Mouse (Mus musculus) intestine, embryonic 14.5 days (tissue): ENCODE data around the gene Vangl2. TPM values are rescaled to one million over a fixed set of nuclear protein-coding genes. Genes with fewer than 3 reads are reported as not detected.
A peak's percentile ranks its signal among the peaks of the same experiment; 100 is the strongest.

ENCODE experiments used
- ATAC-seq: fragments of 200-750 bp; cut with Nextera tagmentation; replicated peaks from 2 replicates; pipeline ENCODE4 v1.8.0; 2017; ENCODE audit warnings: low read depth, moderate number of reproducible peaks, moderate TSS enrichment, moderate library complexity; ENCODE audit not compliant: low FRiP score, low TSS enrichment
- DNase-seq: peaks from one replicate; pipeline ENCODE4 v3.0.0-alpha.2; 2018; ENCODE audit warnings: low spot score
- H3K27ac ChIP-seq: fragments of 300-500 bp; sonication (generic); 2 replicates; pipeline ENCODE4 v1.5.1; 2014; ENCODE audit warnings: low read depth, mild to moderate bottlenecking, control low read depth
- H3K27me3 ChIP-seq: fragments of 300-500 bp; sonication (generic); replicated peaks from 2 replicates; pipeline ENCODE4 v1.6.1; 2014; ENCODE audit warnings: low read length, control low read depth; ENCODE audit not compliant: control insufficient read depth, insufficient read depth
- H3K36me3 ChIP-seq: fragments of 300-500 bp; sonication (generic); 2 replicates; pipeline ENCODE4 v1.6.1; 2014; ENCODE audit warnings: low read length, control low read depth; ENCODE audit not compliant: control insufficient read depth, insufficient read depth
- H3K4me1 ChIP-seq: fragments of 300-500 bp; sonication (generic); replicated peaks from 2 replicates; pipeline ENCODE4 v1.6.1; 2014; ENCODE audit warnings: low read length, control low read depth, mixed read lengths; ENCODE audit not compliant: control insufficient read depth, insufficient read depth
- H3K4me2 ChIP-seq: fragments of 300-500 bp; sonication (generic); 2 replicates; pipeline ENCODE4 v1.6.1; 2014; ENCODE audit warnings: low read length
- H3K4me3 ChIP-seq: fragments of 300-500 bp; sonication (generic); 2 replicates; pipeline ENCODE4 v1.5.1; 2014; ENCODE audit warnings: low read depth, low read length, control low read depth, mixed read lengths
- H3K9ac ChIP-seq: fragments of 300-500 bp; sonication (generic); 2 replicates; pipeline ENCODE4 v1.6.1; 2014; ENCODE audit warnings: mild to moderate bottlenecking, low read length
- H3K9me3 ChIP-seq: fragments of 300-500 bp; sonication (generic); 2 replicates; pipeline ENCODE4 v1.6.1; 2016; ENCODE audit warnings: low read length, control low read depth; ENCODE audit not compliant: control insufficient read depth
- WGBS: fragments of 180-500 bp; shearing (Covaris S2); extraction: QIAGEN DNeasy Blood & Tissue Kit; methylation state at CpG from one replicate; pipeline ENCODE4 v1.1.7; 2014; 5-methylcytosine and 5-hydroxymethylcytosine counted together
- polyA plus RNA-seq: library from polyadenylated mRNA; unstranded; fragments of >200 nt; fragmentation: Nextera tagmentation; extraction: Ambion mirVana; gene quantifications from 2 replicates; pipeline ENCODE4 v1.2.1, GENCODE M21; 2014

Gene Vangl2
- polyA plus RNA-seq, 1 experiment from 2014 or later, result 13.9 TPM

- Histone ChIP-seq H3K27me3 (no peaks in the 10 kb centered on the region), H3K36me3 (peaks cover 31% of the 10 kb centered on the region), H3K4me1 (no peaks in the 10 kb centered on the region), H3K9ac (no peak overlapping the region), H3K4me3 (no peak overlapping the region), H3K9me3 (no peaks in the 10 kb centered on the region), H3K4me2 (no peak overlapping the region), H3K27ac (no peak overlapping the region)
- DNase-seq, result peak; percentile 77
- ATAC-seq, result peak; percentile 42; the same call in 1 of the 2 replicates
- 48% methylated on average over 3 of the region's 3 CpGs for WGBS
These were observed 27.6 kb downstream of the Vangl2 start for GRCm38 (mm10) chr1:172000641-172001040.

- Histone ChIP-seq H3K36me3 (peaks cover 14% of the 10 kb centered on the region), H3K9ac (no peak overlapping the region), H3K27ac (no peak overlapping the region), H3K4me1 (no peaks in the 10 kb centered on the region), H3K4me2 (no peak overlapping the region), H3K9me3 (no peaks in the 10 kb centered on the region), H3K27me3 (no peaks in the 10 kb centered on the region), H3K4me3 (no peak overlapping the region)
- 92% methylated on average over 13 of the region's 13 CpGs for WGBS
- no peak for DNase-seq
- ATAC-seq, result no peak
These were observed 29.2 kb downstream of the Vangl2 start for GRCm38 (mm10) chr1:171998820-171999597.

DNA sequence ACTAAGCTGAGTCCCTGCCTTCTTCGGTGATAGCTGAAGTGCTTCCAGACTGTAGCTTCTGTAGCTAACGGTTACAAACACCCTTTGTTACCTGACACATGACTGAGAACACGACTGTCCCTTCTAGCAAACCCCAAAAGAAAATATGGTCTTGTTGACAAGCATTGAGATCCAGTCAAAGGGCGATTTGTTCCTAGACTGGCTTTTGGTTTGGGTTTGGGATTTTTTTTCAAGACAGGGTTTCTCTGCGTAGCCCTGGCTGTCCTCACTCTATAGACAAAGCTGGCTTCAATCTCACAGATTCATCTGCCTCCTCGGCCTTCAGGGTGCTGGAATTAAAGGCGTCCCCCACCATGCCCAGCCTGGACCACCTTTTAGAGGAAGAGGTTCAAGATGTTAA is 31.5 kb downstream of the Vangl2 start:
- Histone ChIP-seq H3K4me1 (no peaks in the 10 kb centered on the region), H3K4me2 (no peak overlapping the region), H3K27me3 (no peaks in the 10 kb centered on the region), H3K9ac (no peak overlapping the region), H3K36me3 (no peaks in the 10 kb centered on the region), H3K4me3 (no peak overlapping the region), H3K27ac (no peak overlapping the region), H3K9me3 (no peaks in the 10 kb centered on the region)
- 83% methylated on average over 7 of the region's 7 CpGs for WGBS
- DNase-seq (peak; percentile 18), ATAC-seq (no peak)

DNA sequence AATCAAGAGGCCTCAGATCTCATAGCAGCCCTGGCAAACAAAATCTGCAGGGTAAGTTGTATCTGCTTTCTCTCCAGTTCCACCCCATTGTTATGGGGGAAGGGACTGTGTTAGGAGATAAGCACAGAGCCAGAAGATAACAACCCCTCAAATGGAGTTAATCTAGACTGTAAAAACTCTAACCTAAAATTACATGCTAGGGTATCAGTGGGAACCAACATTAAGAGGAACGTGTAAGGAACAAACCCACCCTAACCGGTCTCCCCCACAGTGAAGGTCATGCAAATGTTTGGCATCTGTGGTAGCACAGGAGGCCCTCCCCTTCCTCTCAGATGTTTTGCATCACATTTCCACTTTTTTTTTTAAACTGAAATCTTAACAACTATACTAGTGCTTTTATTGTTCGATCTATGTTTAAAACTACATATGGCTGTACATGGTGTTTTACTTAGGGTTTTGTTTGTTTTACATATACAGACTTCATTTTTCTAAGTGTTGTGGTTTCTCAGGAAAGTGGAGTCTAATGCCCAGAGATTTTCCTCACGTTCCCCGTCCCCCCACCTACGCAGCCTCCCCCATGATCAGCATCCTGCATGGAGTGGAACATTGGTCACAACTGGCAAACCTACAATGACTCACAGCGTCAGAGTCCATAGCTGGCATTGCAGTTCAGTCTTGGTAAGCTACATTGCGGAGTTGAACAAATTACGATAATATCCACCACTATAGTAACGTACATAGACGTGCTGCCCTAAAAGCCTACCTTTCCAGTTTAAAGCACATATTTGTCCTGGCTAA is 33.1 kb downstream of the Vangl2 start:
- no peaks in the 10 kb centered on the region for H3K27me3 ChIP-seq
- H3K36me3 ChIP-seq, result no peaks in the 10 kb centered on the region
- no peaks in the 10 kb centered on the region for H3K4me1 ChIP-seq
- H3K9me3 ChIP-seq, result no peaks in the 10 kb centered on the region
- H3K9ac ChIP-seq, result no peak overlapping the region
- WGBS, result 72% methylated on average over 11 of the region's 11 CpGs
- DNase-seq (no peak), ATAC-seq (no peak)
- H3K4me2 ChIP-seq, result no peak overlapping the region
- H3K27ac ChIP-seq, result no peak overlapping the region
- H3K4me3 ChIP-seq, result no peak overlapping the region

GRCm38 (mm10) chr1:171994501-171994900 is 33.7 kb downstream of the Vangl2 start:
- 75% methylated on average over 2 of the region's 2 CpGs for WGBS
- Histone ChIP-seq H3K27ac (no peak overlapping the region), H3K4me2 (no peak overlapping the region), H3K27me3 (no peaks in the 10 kb centered on the region), H3K4me1 (no peaks in the 10 kb centered on the region), H3K9ac (no peak overlapping the region), H3K36me3 (no peaks in the 10 kb centered on the region), H3K4me3 (no peak overlapping the region), H3K9me3 (no peaks in the 10 kb centered on the region)
- DNase-seq (peak; percentile 35), ATAC-seq (no peak)

DNA sequence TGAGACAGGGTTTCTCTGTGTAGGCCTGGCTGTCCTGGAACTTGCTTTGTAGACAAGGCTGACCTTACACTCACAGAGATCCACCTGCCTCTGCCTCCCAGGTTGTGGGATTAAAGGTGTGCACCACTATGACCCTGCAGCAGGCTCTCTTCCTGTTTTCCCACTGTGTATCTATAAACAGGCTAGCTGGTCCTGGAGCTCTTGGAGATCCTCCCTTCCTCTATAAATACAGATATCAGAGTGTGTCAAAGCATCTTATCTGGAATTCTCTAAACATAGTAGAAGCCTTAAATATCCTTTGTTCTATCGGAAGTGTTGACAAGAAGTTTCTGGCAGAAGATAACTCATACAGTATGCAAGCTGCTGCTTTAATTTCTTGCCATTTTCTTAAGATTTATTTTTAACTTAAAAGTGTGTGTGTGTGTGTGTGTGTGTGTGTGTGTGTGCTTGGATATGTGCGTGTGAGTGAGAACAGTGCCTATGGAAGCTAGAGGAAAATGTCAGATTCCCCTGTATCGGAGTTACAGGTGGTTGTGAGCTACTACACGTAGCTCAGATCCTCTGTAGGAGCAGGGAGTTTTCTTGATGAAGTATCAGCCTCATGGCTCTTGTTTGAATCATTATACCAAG is 35.2 kb downstream of the Vangl2 start:
- 77% methylated on average over 4 of the region's 4 CpGs for WGBS
- H3K27me3 ChIP-seq, result no peaks in the 10 kb centered on the region
- no peak overlapping the region for H3K27ac ChIP-seq
- H3K36me3 ChIP-seq, result no peaks in the 10 kb centered on the region
- ATAC-seq, result no peak
- H3K9me3 ChIP-seq, result no peaks in the 10 kb centered on the region
- H3K4me2 ChIP-seq, result no peak overlapping the region
- no peaks in the 10 kb centered on the region for H3K4me1 ChIP-seq
- no peak overlapping the region for H3K4me3 ChIP-seq
- peak; percentile 38 for DNase-seq
- H3K9ac ChIP-seq, result no peak overlapping the region

GRCm38 (mm10) chr1:171991883-171992282 is 36.4 kb downstream of the Vangl2 start:
- H3K27me3 ChIP-seq, result no peaks in the 10 kb centered on the region
- no peaks in the 10 kb centered on the region for H3K9me3 ChIP-seq
- H3K4me3 ChIP-seq, result no peak overlapping the region
- H3K27ac ChIP-seq, result no peak overlapping the region
- H3K4me2 ChIP-seq, result no peak overlapping the region
- H3K36me3 ChIP-seq, result no peaks in the 10 kb centered on the region
- WGBS, result 90% methylated on average over 2 of the region's 2 CpGs
- no peak overlapping the region for H3K9ac ChIP-seq
- ATAC-seq (no peak), DNase-seq (peak; percentile 12)
- H3K4me1 ChIP-seq, result no peaks in the 10 kb centered on the region

GRCm38 (mm10) chr1:171984121-171984520 is 44.1 kb downstream of the Vangl2 start:
- Histone ChIP-seq H3K4me2 (no peak overlapping the region), H3K27me3 (no peaks in the 10 kb centered on the region), H3K4me3 (no peak overlapping the region), H3K9ac (no peak overlapping the region), H3K9me3 (no peaks in the 10 kb centered on the region), H3K4me1 (no peaks in the 10 kb centered on the region), H3K36me3 (no peaks in the 10 kb centered on the region), H3K27ac (no peak overlapping the region)
- ATAC-seq (no peak), DNase-seq (no peak)
- WGBS, result 91% methylated on average over 1 of the region's 1 CpGs
